ENCODE assay signal across 24 mouse cellular contexts in genomic region chr7:115144947-115145346, GRCm38 (mm10).
A peak's percentile ranks its signal among the peaks of the same experiment; 100 is the strongest.
DNase-seq lines count a peak whose midpoint lies in the region; ATAC-seq lines count a peak whose summit lies in the region.
"Had no signal": no experiment of that assay in that cellular context is flagged by ENCODE, and none has a peak within 500 bp of the region (broad histone marks: within the 10 kb centered on the region; RNA-seq: fewer than 3 reads in every experiment).

No protein-coding gene starts in this region.

- no peak overlapping the region for H3K4me3 ChIP-seq in limb, embryonic 12.5 days (replicated peaks)
- no peak overlapping the region for H3K4me3 ChIP-seq in limb, embryonic 10.5 days
- H3K4me3 ChIP-seq in midbrain, embryonic 11.5 days (ENCODE audit: low read depth, low read length) = no peak overlapping the region
- no peak overlapping the region for H3K4me3 ChIP-seq in midbrain, embryonic 13.5 days (replicated peaks)
- H3K4me3 ChIP-seq: forebrain, embryonic 10.5 days; forebrain, embryonic 13.5 days; gastrocnemius, adult 2 months; hindbrain, embryonic 12.5 days; hindbrain, embryonic 15.5 days had no signal

- no peak overlapping the region for H3K9ac ChIP-seq in limb, embryonic 12.5 days (replicated peaks)
- no peak overlapping the region for H3K9ac ChIP-seq in midbrain, embryonic 11.5 days (ENCODE audit: low read length)
- no peak overlapping the region for H3K9ac ChIP-seq in midbrain, embryonic 13.5 days (replicated peaks)
- H3K9ac ChIP-seq: forebrain, embryonic 13.5 days; hindbrain, embryonic 12.5 days; hindbrain, embryonic 15.5 days had no signal

- H3K27me3 ChIP-seq in limb, embryonic 12.5 days = 0 out of 2 replicates have a peak, but pooled peaks cover 6% of the 10 kb centered on the region
- no peaks in the 10 kb centered on the region for H3K27me3 ChIP-seq in limb, embryonic 10.5 days (ENCODE audit: low read depth, poor library complexity, severe bottlenecking)
- H3K27me3 ChIP-seq in midbrain, embryonic 11.5 days (ENCODE audit: control insufficient read depth, insufficient read depth, low read length) = no peaks in the 10 kb centered on the region
- no peaks in the 10 kb centered on the region for H3K27me3 ChIP-seq in midbrain, embryonic 13.5 days
- H3K27me3 ChIP-seq: CH12.LX; hindbrain, embryonic 12.5 days; hindbrain, embryonic 15.5 days; Patski had no signal

- H3K4me2 ChIP-seq in limb, embryonic 12.5 days = no peak overlapping the region
- no peak overlapping the region for H3K4me2 ChIP-seq in midbrain, embryonic 11.5 days
- H3K4me2 ChIP-seq in midbrain, embryonic 13.5 days (replicated peaks) = no peak overlapping the region
- H3K4me2 ChIP-seq: forebrain, embryonic 13.5 days; heart, embryonic 11.5 days; hindbrain, embryonic 12.5 days; hindbrain, embryonic 15.5 days had no signal

- peak; percentile 79; the same call in 1 of the 2 replicates for ATAC-seq in limb, embryonic 12.5 days (ENCODE audit: insufficient number of reproducible peaks, insufficient read depth, low FRiP score, low TSS enrichment, low read depth)
- ATAC-seq in midbrain, embryonic 11.5 days (ENCODE audit: low FRiP score) = no peak
- ATAC-seq in midbrain, embryonic 13.5 days = no peak
- ATAC-seq: forebrain, embryonic 13.5 days; forebrain, embryonic 16.5 days; Patski had no signal

- no peaks in the 10 kb centered on the region for H3K36me3 ChIP-seq in limb, embryonic 12.5 days
- no peaks in the 10 kb centered on the region for H3K36me3 ChIP-seq in limb, embryonic 10.5 days
- H3K36me3 ChIP-seq in midbrain, embryonic 11.5 days (ENCODE audit: control insufficient read depth, insufficient read depth, low read length) = no peaks in the 10 kb centered on the region
- H3K36me3 ChIP-seq in midbrain, embryonic 13.5 days = no peaks in the 10 kb centered on the region
- H3K36me3 ChIP-seq: forebrain, embryonic 10.5 days; G1E; hindbrain, embryonic 12.5 days; hindbrain, embryonic 15.5 days had no signal

- no peaks in the 10 kb centered on the region for H3K9me3 ChIP-seq in limb, embryonic 12.5 days
- no peaks in the 10 kb centered on the region for H3K9me3 ChIP-seq in limb, embryonic 10.5 days (replicated peaks)
- no peaks in the 10 kb centered on the region for H3K9me3 ChIP-seq in midbrain, embryonic 11.5 days (ENCODE audit: control insufficient read depth, low read length)
- H3K9me3 ChIP-seq in midbrain, embryonic 13.5 days = no peaks in the 10 kb centered on the region
- H3K9me3 ChIP-seq: forebrain, embryonic 10.5 days; forebrain, embryonic 13.5 days; G1E; hindbrain, embryonic 12.5 days; hindbrain, embryonic 15.5 days had no signal

- H3K27ac ChIP-seq in limb, embryonic 12.5 days = no peak overlapping the region
- H3K27ac ChIP-seq in limb, embryonic 10.5 days = no peak overlapping the region
- no peak overlapping the region for H3K27ac ChIP-seq in midbrain, embryonic 11.5 days (ENCODE audit: low read depth, low read length)
- H3K27ac ChIP-seq in midbrain, embryonic 13.5 days = no peak overlapping the region
- H3K27ac ChIP-seq: forebrain, embryonic 10.5 days; forebrain, embryonic 13.5 days; gastrocnemius, adult 2 months; hindbrain, embryonic 12.5 days; hindbrain, embryonic 15.5 days had no signal

- DNase-seq in limb, embryonic 10.5 days (ENCODE audit: low spot score) = no peak
- peak; percentile 51 for DNase-seq in midbrain, embryonic 11.5 days (ENCODE audit: low spot score, missing footprints)
- DNase-seq in forelimb bud, embryonic 11.5 days (ENCODE audit: low read depth, low spot score) = peak; percentile 23
- DNase-seq in cerebellum, postnatal 36 days = no peak
- no peak for DNase-seq in urinary bladder, adult 2 months (ENCODE audit: low spot score)
- DNase-seq: adrenal gland, postnatal 10 days; adrenal gland, postnatal 36 days; B cell, adult 2 months; cerebellum, adult 18-20 months; cerebellum, adult 9-10 months; cerebellum, postnatal 14 days; gastrocnemius, adult 2 months; gastrocnemius, postnatal 14 days had no signal

- 30% methylated on average over 2 of the region's 2 CpGs for WGBS in limb, embryonic 12.5 days
- WGBS in limb, embryonic 10.5 days = 55% methylated on average over 2 of the region's 2 CpGs
- 53% methylated on average over 2 of the region's 2 CpGs for WGBS in midbrain, embryonic 11.5 days
- WGBS in midbrain, embryonic 13.5 days = 83% methylated on average over 2 of the region's 2 CpGs

- H3K4me1 ChIP-seq in limb, embryonic 12.5 days (replicated peaks) = peaks cover 5% of the 10 kb centered on the region; the same call in 1 of the 2 replicates
- peaks cover 13% of the 10 kb centered on the region for H3K4me1 ChIP-seq in limb, embryonic 10.5 days
- H3K4me1 ChIP-seq in midbrain, embryonic 11.5 days (ENCODE audit: control insufficient read depth, insufficient read depth, low read length) = no peaks in the 10 kb centered on the region
- no peaks in the 10 kb centered on the region for H3K4me1 ChIP-seq in midbrain, embryonic 13.5 days (replicated peaks)
- H3K4me1 ChIP-seq: hindbrain, embryonic 12.5 days; hindbrain, embryonic 15.5 days had no signal

Comparison
In these comparisons a context has a peak if more than half of its experiments do, and no peak if none do; other contexts are left out.
1. DNase-seq: peak in midbrain, embryonic 11.5 days (single experiment) and forelimb bud, embryonic 11.5 days (single experiment); none in limb, embryonic 10.5 days (single experiment), cerebellum, postnatal 36 days (0 of 2) and urinary bladder, adult 2 months (single experiment).